Mouse (Mus musculus) C2C12 (cell line): ENCODE data around the gene Fabp3.

Experiments used
- CEBPB ChIP-seq: IDR thresholded peaks from one replicate; pipeline ENCODE4 v1.6.1; 2011; ENCODE audit warnings: low read depth, mild to moderate bottlenecking, control low read depth, moderate library complexity
- CTCF ChIP-seq: IDR thresholded peaks from one replicate; pipeline ENCODE4 v1.5.1; 2011; ENCODE audit not compliant: control insufficient read depth, insufficient read depth, insufficient read length
- MAX ChIP-seq: IDR thresholded peaks from one replicate; pipeline ENCODE4 v1.6.1; 2011; ENCODE audit warnings: mild to moderate bottlenecking, control low read depth
- USF1 ChIP-seq: IDR thresholded peaks from one replicate; pipeline ENCODE4 v1.6.1; 2011; ENCODE audit warnings: low read depth, mild to moderate bottlenecking, control low read depth, moderate library complexity

DNA sequence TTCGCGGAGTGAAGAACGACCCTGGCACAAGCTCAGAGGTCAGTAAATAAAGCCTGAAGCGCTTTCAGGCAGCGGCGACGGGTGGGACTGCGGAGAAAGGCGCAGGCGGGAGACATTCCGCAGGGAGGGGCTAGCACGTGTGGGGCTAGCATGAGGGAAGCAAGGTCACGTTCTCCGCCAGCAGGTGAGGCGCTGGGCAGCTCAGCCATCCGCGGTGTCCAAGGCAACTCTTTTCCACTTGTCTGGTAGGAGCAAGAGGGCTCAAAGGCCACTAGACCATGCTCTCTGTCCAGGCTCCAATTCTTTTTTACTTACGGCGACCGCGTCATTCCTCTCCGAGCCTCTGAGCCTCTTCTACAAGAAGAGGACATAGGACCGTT lies 554 bp upstream of the Fabp3 start:
- TF ChIP-seq MAX (no peak), CTCF (no peak), CEBPB (no peak), USF1 (no peak)
